Mouse (Mus musculus): ENCODE results near the gene Mob1b.
A peak's percentile ranks its signal among the peaks of the same experiment; 100 is the strongest.
"Not testable (repeated sequence)": the region's sequence is repeated elsewhere in the genome, so short reads cannot be mapped to it uniquely, and the experiment has no call there.

Gene Mob1b

DNA sequence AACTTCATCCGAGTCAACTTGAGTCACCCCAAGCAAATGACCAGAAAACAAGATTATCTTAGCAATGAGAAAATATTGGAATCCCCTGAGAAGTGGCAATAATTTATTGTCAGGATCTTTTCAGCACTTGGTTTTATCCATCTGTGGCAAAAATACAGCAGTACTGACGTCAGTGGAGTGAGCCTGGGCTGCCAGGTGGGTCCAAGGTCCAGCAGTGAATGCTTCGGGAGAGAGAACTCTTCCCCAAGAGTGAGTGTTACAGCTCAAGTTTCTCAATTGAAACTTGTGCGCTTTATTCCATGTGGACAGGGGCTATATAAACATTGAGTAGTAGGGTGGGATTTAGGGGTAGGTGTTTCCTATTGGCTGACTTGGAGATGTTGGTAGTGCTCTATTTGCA lies 18.6 kb upstream of the Mob1b start:
- no peak for DNase-seq (ENCODE audit: low read depth)

- no peak for DNase-seq (ENCODE audit: low read depth)
These were observed 17.1 kb upstream of the Mob1b start for GRCm38 (mm10) chr5:88703551-88703950.

- no peak for DNase-seq (ENCODE audit: low read depth)
These were observed 9.5 kb upstream of the Mob1b start for GRCm38 (mm10) chr5:88711128-88711527.

DNA sequence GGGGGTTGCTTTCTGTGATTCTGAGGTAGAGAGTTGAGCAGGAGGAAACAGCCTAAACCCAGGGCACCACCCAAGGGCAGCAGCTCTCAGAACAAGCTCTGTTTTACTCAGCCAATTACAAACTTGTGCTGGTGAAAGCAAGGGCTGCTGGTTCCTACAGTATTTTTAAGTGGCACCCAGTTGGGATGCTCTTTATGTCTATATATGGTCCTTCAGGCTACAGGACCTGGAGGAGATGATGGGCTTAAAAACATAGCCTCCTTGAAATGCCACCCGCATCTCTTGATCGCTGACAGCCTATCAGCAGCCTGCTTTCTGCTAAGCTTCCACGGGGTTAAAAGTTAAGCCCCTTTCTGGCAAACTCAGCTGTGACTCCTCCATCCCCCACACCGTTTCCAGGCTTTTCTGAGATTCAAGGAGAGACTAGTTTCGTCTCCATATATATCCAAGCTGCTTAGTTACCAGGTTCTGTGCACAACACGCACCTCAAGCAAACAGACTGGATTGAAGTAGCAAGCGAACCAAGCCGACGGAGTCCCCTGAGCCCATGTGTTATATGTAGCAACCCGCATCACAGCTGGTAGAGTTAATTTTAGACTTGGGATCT lies 8.9 kb upstream of the Mob1b start:
- DNase-seq (ENCODE audit: low read depth): no peak

DNA sequence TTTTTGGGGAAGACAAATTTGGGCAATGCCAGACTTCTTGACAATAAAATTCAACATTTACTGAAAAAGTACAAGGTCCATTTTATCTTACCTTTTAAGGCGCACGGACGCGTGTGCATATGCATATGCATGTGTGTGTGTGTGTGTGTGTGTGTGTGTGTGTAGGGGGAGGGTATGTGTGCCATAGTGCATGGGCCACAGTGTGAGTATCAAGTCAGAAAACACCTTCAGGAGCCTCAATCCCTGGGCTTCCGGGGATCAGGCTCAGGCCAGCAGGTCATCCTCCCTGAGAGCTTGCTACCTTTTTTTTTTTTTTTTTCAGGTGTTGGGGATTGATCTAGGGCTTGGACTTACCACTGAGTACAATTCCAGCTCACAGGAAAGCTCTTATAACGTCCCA lies 8.3 kb upstream of the Mob1b start:
- no peak for DNase-seq (ENCODE audit: low read depth)

- DNase-seq (ENCODE audit: low read depth): no peak
These were observed 3.7 kb upstream of the Mob1b start for GRCm38 (mm10) chr5:88716983-88717382.

GRCm38 (mm10) chr5:88721003-88721475 lies 384 bp downstream of the Mob1b start:
- no peak for DNase-seq (ENCODE audit: low read depth)

- no peak for DNase-seq (ENCODE audit: low read depth)
These were observed 1.0 kb downstream of the Mob1b start for GRCm38 (mm10) chr5:88721565-88722212.

GRCm38 (mm10) chr5:88722213-88722600 lies 1.6 kb downstream of the Mob1b start:
- no peak for DNase-seq (ENCODE audit: low read depth)

- DNase-seq (ENCODE audit: low read depth): no peak
These were observed 3.4 kb downstream of the Mob1b start for GRCm38 (mm10) chr5:88724030-88724429.

GRCm38 (mm10) chr5:88727593-88728144 lies 7.0 kb downstream of the Mob1b start:
- no peak for DNase-seq (ENCODE audit: low read depth)

- DNase-seq (ENCODE audit: low read depth): no peak
These were observed 14.1 kb downstream of the Mob1b start for GRCm38 (mm10) chr5:88734786-88735185.

DNA sequence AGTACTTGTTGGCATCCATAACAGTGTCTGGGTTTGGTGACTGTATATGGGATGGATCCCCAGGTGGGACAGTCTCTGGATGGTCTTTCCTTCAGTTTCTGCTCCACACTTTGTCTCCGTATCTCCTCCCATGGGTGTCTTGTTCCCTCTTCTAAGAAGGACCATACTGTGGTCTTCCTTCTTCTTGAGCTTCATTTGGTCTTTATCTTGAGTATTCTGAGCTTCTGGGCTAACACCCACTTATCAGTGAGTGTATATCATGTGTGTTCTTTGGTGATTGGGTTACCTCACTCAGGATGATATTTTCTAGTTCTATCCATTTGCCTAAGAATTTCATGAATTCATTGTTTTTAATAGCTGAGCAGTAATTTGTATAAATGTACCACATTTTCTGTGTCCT lies 20.4 kb downstream of the Mob1b start:
- not testable (repeated sequence) for DNase-seq (ENCODE audit: low read depth)

- DNase-seq (ENCODE audit: low read depth): no peak
These were observed 27.1 kb downstream of the Mob1b start for GRCm38 (mm10) chr5:88747774-88748173.

DNA sequence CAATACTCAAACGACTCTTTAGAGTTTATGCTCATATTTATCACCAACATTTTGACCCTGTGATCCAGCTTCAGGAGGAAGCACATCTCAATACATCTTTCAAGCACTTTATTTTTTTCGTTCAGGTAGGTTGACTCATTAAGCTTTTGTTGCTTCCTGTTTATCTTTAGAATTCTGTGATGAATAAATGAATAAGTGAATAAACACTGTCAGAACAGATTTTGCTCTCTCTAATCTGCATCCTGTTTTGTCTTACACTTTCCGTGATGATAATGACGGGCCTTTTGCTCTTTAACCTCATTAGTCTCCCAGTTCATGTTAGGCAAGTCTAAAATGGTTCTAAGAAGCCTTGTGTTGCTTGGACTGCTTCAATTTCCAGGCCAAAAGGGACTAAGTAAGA lies 32.5 kb downstream of the Mob1b start:
- no peak for DNase-seq (ENCODE audit: low read depth)

- no peak for DNase-seq (ENCODE audit: low read depth)
These were observed 42.0 kb downstream of the Mob1b start for GRCm38 (mm10) chr5:88762611-88763010.

GRCm38 (mm10) chr5:88764430-88764986 lies 43.9 kb downstream of the Mob1b start:
- no peak for DNase-seq (ENCODE audit: low read depth)

DNA sequence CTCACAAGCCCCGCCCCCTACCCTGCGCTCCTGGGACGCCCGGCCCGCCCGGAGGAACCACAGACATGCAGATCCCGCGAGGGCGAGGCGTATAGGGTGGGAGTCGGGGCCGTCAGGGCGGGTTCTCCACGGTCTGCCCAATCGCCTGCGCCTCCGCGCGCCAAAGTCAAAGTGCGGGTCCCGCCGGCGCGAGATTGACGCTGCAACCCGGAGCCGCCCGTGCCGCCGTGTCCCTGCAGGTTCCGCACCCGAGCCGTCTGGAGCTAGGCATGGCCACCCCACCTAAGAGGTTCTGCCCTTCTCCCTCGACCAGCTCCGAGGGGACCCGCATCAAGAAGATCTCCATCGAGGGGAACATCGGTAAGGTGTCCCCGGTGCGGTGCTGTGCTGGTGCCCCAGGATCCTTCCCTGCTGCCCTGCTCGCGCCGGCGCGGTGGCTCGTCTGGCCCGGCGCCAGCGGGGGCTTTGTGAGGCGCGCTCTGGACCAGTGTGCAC lies 44.4 kb downstream of the Mob1b start, which contains the start of gene Dck:
Gene Dck, plus strand, starts transcription at position 10 of the 495 bp plus-strand sequence.
- DNase-seq (ENCODE audit: low read depth): peak; percentile 86

- DNase-seq (ENCODE audit: low read depth): no peak
These were observed 44.9 kb downstream of the Mob1b start for GRCm38 (mm10) chr5:88765587-88765986.

DNA sequence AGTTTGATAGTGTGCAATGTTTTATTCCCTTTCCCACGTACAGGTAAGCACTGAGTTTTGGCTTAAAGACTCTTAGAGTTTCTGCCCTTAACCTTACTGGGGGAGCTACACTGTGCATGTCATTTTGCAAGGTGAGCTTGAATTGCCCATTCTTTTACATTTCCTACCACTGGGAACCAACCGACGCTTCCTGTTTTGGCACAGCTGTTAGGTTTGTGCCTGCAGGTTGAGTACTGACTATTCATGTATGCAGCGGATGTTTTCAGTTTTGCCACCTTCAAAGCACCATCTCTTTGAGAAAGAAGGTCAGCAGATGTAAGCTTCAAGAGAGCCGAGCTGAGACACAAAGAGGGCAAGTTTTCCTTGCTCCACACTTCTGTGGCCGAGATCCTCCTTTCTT lies 45.5 kb downstream of the Mob1b start:
- no peak for DNase-seq (ENCODE audit: low read depth)

DNA sequence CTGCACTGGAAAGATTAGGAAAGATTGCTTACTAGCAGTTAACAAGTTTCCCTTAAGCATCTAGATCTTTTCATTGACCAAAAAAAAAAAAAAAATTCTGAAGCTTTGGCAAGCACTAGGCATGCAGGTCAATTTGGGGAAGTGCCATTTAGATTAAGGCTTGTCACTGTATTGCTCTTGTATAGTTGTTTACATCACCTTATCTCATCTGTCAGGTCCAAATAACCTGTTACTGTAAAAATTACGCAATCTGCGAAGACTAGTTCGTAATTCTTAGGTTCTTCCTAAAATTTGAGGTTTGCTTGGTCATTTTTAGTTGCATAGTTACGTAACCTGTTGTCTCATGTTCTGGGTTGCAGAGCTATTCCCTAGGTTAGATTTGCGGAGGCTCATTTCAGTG lies 46.2 kb downstream of the Mob1b start:
- DNase-seq (ENCODE audit: low read depth): no peak

- DNase-seq (ENCODE audit: low read depth): no peak
These were observed 47.5 kb downstream of the Mob1b start for GRCm38 (mm10) chr5:88768201-88768600.

Measured in fibroblast of lung, adult 2 months (primary cell).